Mouse (Mus musculus): Measurements from ENCODE around the gene Relb.

DNA sequence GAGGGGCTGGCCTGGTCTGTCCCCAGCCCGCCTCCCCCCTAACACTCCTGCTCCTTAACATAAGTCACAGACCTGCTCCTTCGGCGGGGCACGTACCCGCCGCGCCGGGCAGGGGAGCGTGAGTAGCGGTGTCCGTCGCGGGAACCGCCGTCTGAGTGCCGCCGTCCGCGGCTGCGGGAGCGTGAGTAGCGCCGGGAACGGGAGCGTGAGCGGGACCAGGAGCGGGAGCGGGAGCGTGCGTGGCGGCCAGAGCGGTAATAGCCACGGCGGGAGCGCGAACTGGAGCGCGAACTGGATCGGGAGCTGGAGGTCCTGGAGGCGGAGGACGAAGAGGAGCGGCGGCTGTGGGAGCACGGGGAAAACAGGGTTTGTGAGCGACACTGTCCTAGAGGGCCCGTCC lies 43.0 kb downstream of the Relb start:
- TF ChIP-seq CTCF (IDR thresholded peaks at IDR 0.05) (no peak), EP300 (IDR thresholded peaks at IDR 0.05) (no peak)

Measured in lung, postnatal 0 days (tissue).